Mouse (Mus musculus) A20 (cell line): Measurements from ENCODE around the gene Spata45.

Experiments
- DNase-seq: peaks from one replicate; pipeline ENCODE4 v3.0.0-alpha.2; 2011; ENCODE audit warnings: low read depth, low spot score

Spata45 gene

GRCm38 (mm10) chr1:191084951-191085559 is 48.6 kb downstream of the Spata45 start:
- peak; percentile 41 for DNase-seq

DNA sequence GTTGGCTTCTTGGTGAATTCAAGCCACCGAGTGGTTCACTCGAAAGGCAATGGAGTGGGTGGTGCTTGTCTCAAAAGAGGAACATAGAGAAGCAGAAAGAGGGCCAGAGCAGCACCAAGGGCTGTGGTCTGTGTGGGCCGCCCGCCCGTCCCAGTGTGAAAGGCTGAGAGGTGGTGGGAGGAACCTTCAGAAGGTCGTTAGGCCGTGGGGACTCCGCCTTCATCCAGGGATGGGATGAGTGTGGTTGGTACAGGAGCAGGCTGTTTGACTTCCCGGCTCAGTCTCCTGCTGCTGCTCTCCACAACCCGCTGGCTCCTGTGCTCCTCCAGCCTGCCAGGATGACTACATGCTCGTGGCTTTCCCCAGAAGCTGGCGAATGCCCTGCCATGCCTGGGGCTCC is 49.2 kb downstream of the Spata45 start:
- DNase-seq, result no peak

DNA sequence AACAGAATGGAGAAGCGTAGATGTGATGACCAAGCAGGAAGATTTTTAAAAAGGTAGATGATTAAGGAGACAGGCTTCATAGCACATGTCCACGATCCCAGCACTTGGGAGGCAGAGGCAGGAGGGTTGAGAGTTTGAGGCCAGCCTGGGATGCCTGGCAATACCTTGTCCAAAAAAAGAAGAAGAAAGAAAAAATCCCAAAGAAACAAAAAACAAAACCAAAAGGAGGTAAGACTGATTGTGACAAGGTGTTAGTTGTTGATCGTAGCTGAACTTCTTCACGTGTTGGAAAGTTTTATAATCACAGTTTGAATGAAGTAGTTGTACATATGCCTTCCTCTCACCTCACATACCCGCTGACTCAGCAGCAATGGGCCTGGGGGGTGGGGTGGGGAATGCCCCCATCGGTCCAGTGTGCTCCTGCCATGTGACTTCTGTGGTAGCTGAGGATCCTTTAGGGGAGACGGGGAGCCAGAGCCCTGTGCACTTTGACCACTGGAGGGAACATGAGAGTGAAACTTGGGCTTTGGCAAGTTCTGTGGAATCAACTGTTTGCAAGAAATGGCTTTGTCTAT is 50.0 kb downstream of the Spata45 start:
- DNase-seq, result no peak

DNA sequence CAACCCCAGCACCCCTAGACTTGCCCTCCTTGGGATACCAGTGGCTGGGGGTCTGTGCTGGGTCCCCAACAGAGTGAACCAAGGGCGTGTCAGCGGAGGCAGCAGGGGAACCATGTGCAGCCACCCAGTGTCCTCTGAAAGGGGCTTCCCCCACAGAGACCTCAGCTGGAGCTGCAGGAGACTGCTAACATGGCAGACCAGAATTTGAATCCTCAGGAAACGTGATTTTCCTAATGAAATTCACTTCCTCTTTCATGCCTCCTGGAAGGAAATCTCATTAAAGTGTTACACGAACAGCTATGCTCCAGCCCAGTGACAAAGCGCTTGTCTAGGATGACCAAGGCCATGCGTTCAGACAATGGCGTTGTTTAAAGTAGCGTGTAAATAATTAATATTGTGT is 50.5 kb downstream of the Spata45 start:
- DNase-seq, result no peak

DNA sequence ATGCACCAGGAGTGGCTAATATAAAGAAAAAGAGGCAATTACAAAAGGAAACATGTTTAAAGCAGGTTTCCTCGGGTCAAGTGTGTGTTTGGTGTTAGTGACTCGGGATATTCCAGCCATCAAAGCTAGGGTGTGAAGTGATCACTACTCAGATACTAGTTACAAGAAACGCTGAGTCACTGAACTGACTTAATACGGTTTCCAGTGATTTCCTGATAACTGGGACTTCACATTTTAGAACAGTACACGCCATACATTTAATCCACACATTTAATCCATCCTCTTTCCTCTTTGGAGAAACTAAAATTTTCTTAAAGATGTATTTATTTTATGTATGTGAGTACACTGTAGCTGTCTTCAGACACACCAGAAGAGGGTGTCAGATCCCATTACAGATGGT is 51.5 kb downstream of the Spata45 start:
- DNase-seq, result no peak

GRCm38 (mm10) chr1:191089355-191089754 is 52.9 kb downstream of the Spata45 start:
- no peak for DNase-seq

DNA sequence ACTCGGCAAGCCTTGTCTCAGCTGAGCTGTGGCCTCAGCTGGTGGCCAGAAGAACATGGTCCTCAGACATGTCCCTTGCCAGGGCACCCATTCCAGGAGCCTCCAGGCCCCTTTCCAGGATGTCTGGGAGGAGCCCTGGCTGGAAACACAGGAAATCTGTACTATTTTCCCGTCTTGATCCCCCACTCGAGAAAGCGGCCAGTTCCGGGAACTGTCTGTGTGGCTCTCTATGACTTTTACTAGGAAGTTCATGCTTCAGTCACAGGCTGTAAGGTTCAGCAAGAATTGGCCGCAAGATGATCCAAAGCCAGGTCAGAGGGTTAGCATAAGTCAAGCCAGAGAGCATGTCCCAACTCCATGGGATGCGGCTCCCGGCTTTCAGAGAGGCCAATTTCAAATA is 55.6 kb downstream of the Spata45 start:
- no peak for DNase-seq
